Mouse (Mus musculus) liver, embryonic 15.5 days (tissue): ENCODE data around the gene Lmo4. TPM values are rescaled to one million over a fixed set of nuclear protein-coding genes. Genes with fewer than 3 reads are reported as not detected.

Source experiments
- ATAC-seq: fragments of 200-750 bp; cut with Nextera tagmentation; 2 replicates; pipeline ENCODE4 v1.8.0; 2017; ENCODE audit warnings: moderate number of reproducible peaks, mild to moderate bottlenecking, moderate library complexity; ENCODE audit not compliant: insufficient read depth
- H3K27ac ChIP-seq: fragments of 300-500 bp; sonication (generic); replicated peaks from 2 replicates; pipeline ENCODE4 v1.5.1; 2015; ENCODE audit warnings: mild to moderate bottlenecking, inconsistent platforms
- H3K27me3 ChIP-seq: fragments of 300-500 bp; sonication (generic); 2 replicates; pipeline ENCODE4 v1.6.1; 2015; ENCODE audit warnings: mild to moderate bottlenecking, inconsistent platforms
- H3K36me3 ChIP-seq: fragments of 300-500 bp; sonication (generic); replicated peaks from 2 replicates; pipeline ENCODE4 v1.6.1; 2015; ENCODE audit warnings: moderate library complexity, mild to moderate bottlenecking, inconsistent platforms
- H3K4me1 ChIP-seq: fragments of 300-500 bp; sonication (generic); replicated peaks from 2 replicates; pipeline ENCODE4 v1.6.1; 2015; ENCODE audit warnings: inconsistent platforms
- H3K4me2 ChIP-seq: fragments of 300-500 bp; sonication (generic); 2 replicates; pipeline ENCODE4 v1.6.1; 2015; ENCODE audit warnings: moderate library complexity, mild to moderate bottlenecking, inconsistent platforms
- H3K4me3 ChIP-seq: fragments of 300-500 bp; sonication (generic); replicated peaks from 2 replicates; pipeline ENCODE4 v1.5.1; 2015; ENCODE audit warnings: mild to moderate bottlenecking, inconsistent platforms
- H3K9ac ChIP-seq: fragments of 300-500 bp; sonication (generic); 2 replicates; pipeline ENCODE4 v1.6.1; 2015; ENCODE audit warnings: moderate library complexity, mild to moderate bottlenecking, inconsistent platforms
- H3K9me3 ChIP-seq: fragments of 300-500 bp; sonication (generic); replicated peaks from 2 replicates; pipeline ENCODE4 v1.6.1; 2016; ENCODE audit warnings: inconsistent platforms
- WGBS: fragments of 180-500 bp; shearing (Covaris S2); methylation state at CpG from one replicate; pipeline ENCODE4 v1.1.7; 2015; ENCODE audit warnings: mixed read lengths; ENCODE audit not compliant: insufficient replicate concordance; 5-methylcytosine and 5-hydroxymethylcytosine counted together
- polyA plus RNA-seq: library from polyadenylated mRNA; unstranded; fragments of >200 nt; fragmentation: Nextera tagmentation; extraction: Ambion mirVana; gene quantifications from 2 replicates; pipeline ENCODE4 v1.2.1, GENCODE M21; 2015

Lmo4 gene
- polyA plus RNA-seq, 1 experiment from 2014 or later, result 12.8 TPM

DNA sequence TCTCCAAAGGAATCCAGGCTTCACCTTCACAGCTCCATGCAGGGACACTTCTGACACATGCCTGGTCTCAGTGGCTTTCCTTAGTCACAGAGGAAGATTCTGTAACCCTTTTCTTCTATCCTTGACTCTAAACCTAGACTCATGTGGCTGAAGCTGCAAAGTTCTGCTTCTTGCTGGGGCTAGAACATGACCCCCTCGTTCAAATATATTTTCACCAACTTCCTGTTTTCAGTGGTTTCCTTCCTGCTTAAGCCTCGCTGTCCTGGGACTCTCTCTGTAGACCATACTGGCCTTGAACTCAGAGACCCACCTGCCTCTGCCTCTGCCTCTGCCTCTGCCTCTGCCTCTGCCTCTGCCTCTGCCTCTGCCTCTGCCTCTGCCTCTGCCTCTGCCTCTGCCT is 34.5 kb downstream of the Lmo4 start:
- H3K27me3 ChIP-seq, result no peaks in the 10 kb centered on the region
- no peak overlapping the region for H3K4me2 ChIP-seq
- ATAC-seq, result no peak
- no peak overlapping the region for H3K4me3 ChIP-seq
- H3K27ac ChIP-seq, result no peak overlapping the region
- no peaks in the 10 kb centered on the region for H3K36me3 ChIP-seq
- WGBS, result 21% methylated on average over 2 of the region's 2 CpGs
- no peaks in the 10 kb centered on the region for H3K4me1 ChIP-seq
- H3K9ac ChIP-seq, result no peak overlapping the region
- H3K9me3 ChIP-seq, result no peaks in the 10 kb centered on the region

DNA sequence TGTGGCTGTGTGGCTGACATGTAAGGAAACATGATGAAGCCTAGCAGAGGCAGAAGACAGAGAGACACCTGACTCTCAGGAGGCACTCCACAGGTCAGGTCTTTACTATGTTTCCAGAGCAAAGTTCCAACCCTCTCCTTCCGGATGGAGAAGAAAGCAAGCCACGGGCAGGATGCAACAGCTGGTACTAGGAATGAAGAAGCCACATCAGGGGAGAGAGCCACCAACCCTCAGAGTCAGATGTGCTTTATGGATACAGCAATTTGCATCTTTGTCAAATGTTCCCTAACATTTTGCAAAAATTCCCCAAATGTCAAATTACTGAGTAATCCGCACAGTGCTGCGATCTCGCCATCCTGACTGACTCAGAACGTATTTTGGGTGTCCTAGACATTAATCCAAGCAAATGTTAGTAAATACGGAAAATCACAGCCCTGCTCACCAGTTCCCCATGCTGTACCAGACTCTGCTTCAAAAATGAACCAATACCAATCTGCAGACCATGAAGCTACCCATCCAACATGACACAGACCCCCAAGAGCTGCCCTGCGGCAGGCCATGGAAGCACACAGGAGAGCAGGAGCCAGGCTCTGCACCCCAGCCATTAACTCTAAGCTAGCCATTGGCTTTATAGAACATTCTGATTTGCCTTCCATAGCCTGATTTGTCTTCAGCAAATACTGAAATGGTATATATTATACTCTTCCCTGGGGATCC is 38.4 kb downstream of the Lmo4 start:
- no peak overlapping the region for H3K4me3 ChIP-seq
- no peaks in the 10 kb centered on the region for H3K4me1 ChIP-seq
- no peak for ATAC-seq
- H3K36me3 ChIP-seq, result no peaks in the 10 kb centered on the region
- H3K27ac ChIP-seq, result no peak overlapping the region
- H3K27me3 ChIP-seq, result no peaks in the 10 kb centered on the region
- H3K9me3 ChIP-seq, result no peaks in the 10 kb centered on the region
- WGBS, result 73% methylated on average over 8 of the region's 8 CpGs
- no peak overlapping the region for H3K9ac ChIP-seq
- H3K4me2 ChIP-seq, result no peak overlapping the region

DNA sequence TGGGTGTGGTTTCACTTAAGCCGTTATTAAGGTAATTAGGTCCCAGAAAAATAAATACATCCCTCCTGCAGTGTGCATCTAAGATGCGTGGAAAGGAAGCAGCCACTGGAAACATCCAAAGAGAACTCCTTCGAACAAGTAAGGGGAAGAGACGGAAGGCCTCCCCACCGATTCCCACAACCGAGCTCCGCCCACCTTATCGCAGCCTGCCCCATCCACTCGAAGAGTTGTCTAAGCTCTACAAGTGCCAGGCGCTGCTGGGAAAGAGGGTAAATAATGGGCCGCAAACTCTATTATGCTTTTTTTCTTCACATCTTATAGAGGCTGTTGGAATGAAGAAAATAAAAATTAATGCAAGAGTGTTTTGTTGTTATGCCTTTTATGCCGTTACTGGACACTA is 39.6 kb downstream of the Lmo4 start:
- Histone ChIP-seq H3K27ac (no peak overlapping the region), H3K9ac (no peak overlapping the region), H3K9me3 (no peaks in the 10 kb centered on the region), H3K4me3 (no peak overlapping the region), H3K27me3 (no peaks in the 10 kb centered on the region), H3K4me2 (no peak overlapping the region), H3K4me1 (no peaks in the 10 kb centered on the region), H3K36me3 (no peaks in the 10 kb centered on the region)
- WGBS, result 70% methylated on average over 12 of the region's 12 CpGs
- ATAC-seq, result no peak

DNA sequence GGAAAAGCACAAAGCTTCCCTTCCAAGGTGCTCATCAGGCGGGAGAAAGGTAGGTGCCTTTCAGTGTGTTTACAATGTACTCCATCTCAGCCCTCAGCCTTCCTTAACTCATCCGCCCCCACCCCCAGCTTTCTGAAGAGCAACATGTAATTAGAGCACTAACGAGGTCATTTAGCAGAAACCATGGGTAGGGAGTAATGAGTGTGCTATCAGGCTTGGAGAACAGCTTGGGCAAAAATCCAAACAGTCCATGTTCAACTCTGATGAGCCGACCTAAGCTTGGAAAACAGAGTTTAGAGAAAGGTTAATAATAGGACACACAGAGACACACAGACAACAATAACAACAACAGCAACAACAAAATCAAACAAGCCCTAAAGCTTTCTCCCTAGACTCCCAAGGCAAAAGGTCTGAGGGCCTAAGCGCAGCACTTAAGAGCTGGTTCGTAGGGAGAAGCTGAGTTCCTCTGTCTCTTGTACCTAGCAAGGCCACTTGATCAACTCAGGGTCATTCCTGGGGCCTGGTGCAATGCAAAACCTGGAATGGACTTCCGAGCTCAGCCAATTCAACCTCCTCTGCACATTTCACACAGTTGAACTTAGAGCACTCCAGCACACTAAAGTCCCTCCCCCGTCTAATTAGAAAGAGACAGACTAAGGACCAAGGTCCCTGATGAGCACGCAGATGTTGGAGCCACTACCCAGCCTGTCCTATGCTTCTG is 40.2 kb downstream of the Lmo4 start:
- no peak overlapping the region for H3K4me2 ChIP-seq
- no peak overlapping the region for H3K4me3 ChIP-seq
- no peak overlapping the region for H3K9ac ChIP-seq
- ATAC-seq, result no peak
- no peaks in the 10 kb centered on the region for H3K4me1 ChIP-seq
- no peaks in the 10 kb centered on the region for H3K27me3 ChIP-seq
- no peaks in the 10 kb centered on the region for H3K36me3 ChIP-seq
- no peak overlapping the region for H3K27ac ChIP-seq
- no peaks in the 10 kb centered on the region for H3K9me3 ChIP-seq
- WGBS, result 63% methylated on average over 9 of the region's 9 CpGs

DNA sequence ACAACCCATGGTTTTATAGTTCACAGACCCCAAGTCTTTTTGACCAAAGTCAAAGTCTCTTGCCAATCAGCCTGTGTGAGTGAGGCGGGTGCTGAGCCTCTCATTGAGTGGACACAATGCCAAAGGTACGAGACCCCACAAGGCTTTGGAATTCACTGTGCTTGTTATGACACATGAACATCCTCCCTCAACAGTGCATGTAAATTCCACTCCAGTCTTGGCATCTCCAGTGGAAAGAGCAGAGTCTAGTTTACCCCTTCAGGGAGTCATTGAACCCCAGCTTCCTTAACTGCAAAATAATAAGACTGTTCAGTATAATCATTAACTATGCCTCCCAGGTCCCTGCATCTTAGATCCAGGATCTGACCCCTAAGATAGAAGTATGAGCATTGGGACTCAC is 41.3 kb downstream of the Lmo4 start:
- ATAC-seq, result no peak

DNA sequence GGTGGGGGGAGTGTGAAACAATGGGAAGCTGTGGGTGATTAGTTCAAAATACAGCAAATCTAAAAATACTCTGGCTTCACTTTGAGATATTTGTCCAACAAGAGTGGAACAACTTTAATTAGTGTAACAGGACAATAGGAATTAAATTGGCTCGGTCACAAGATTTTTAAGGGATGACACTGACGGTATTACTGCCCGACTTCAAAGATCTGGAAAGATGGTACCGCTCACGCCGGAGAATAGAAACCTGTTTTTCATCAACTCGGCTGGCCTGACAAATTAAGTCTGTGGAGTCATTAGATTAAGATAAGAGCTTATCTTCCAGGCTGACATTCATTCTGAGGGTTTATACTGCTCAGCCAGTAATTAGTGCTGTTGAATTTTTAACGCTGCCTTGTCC is 42.9 kb downstream of the Lmo4 start:
- Histone ChIP-seq H3K4me1 (no peaks in the 10 kb centered on the region), H3K4me3 (no peak overlapping the region), H3K27ac (no peak overlapping the region), H3K9ac (no peak overlapping the region), H3K36me3 (no peaks in the 10 kb centered on the region), H3K4me2 (no peak overlapping the region), H3K27me3 (no peaks in the 10 kb centered on the region), H3K9me3 (no peaks in the 10 kb centered on the region)
- ATAC-seq, result no peak
- 64% methylated on average over 8 of the region's 8 CpGs for WGBS

More for the DNA sequence above, 41.3 kb downstream of the Lmo4 start:
- Histone ChIP-seq H3K4me3 (no peak overlapping the region), H3K9ac (no peak overlapping the region), H3K4me1 (no peaks in the 10 kb centered on the region), H3K36me3 (no peaks in the 10 kb centered on the region), H3K4me2 (no peak overlapping the region), H3K27ac (no peak overlapping the region), H3K9me3 (no peaks in the 10 kb centered on the region), H3K27me3 (no peaks in the 10 kb centered on the region)
- WGBS, result 76% methylated on average over 2 of the region's 2 CpGs

DNA sequence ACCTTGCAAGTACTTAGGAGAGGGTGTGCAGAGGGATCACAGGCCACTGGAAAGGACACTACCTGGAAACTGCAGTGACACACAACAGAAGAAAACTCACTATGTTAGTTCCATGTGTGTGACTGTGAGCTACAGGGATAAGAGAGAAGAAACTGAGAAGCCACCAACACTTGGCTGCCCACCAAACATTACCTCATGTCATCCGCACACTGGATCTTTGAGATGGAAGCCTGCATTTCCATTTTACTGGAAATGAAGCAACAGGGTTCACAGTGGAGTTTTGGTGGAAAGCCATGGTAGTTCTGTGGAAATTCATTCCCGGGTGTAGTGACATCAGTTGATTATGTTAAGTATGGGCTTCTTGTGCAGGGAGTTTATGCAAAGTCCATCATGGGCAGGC is 43.8 kb downstream of the Lmo4 start:
- Histone ChIP-seq H3K4me2 (no peak overlapping the region), H3K36me3 (no peaks in the 10 kb centered on the region), H3K27me3 (no peaks in the 10 kb centered on the region), H3K27ac (no peak overlapping the region), H3K4me3 (no peak overlapping the region), H3K4me1 (no peaks in the 10 kb centered on the region), H3K9me3 (no peaks in the 10 kb centered on the region), H3K9ac (no peak overlapping the region)
- no peak for ATAC-seq
- WGBS, result 59% methylated on average over 2 of the region's 2 CpGs

DNA sequence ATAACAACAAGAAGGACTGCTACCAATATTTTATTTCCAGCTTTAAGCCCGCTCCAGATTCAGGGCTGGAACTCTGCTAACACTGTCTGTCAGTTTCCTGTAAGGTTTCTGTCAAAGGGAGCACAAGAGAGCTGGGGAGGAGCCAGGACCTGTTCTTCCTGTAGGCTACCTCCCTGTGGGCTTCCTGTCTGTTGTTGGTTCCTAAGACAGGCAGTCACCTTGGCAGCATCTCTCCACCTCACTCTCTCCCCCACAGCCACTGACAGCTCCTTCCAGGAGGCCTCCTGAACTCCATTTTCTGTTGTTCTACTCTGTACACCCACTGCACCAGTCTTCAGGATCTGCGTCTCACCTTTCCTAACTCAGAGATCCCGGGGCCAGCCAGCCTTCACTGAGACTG is 49.3 kb downstream of the Lmo4 start:
- ATAC-seq, result no peak
- no peak overlapping the region for H3K4me2 ChIP-seq
- H3K27me3 ChIP-seq, result no peaks in the 10 kb centered on the region
- no peak overlapping the region for H3K9ac ChIP-seq
- WGBS, result 59% methylated on average over 3 of the region's 3 CpGs
- no peak overlapping the region for H3K4me3 ChIP-seq
- H3K27ac ChIP-seq, result no peak overlapping the region
- no peaks in the 10 kb centered on the region for H3K9me3 ChIP-seq
- no peaks in the 10 kb centered on the region for H3K36me3 ChIP-seq
- no peaks in the 10 kb centered on the region for H3K4me1 ChIP-seq

DNA sequence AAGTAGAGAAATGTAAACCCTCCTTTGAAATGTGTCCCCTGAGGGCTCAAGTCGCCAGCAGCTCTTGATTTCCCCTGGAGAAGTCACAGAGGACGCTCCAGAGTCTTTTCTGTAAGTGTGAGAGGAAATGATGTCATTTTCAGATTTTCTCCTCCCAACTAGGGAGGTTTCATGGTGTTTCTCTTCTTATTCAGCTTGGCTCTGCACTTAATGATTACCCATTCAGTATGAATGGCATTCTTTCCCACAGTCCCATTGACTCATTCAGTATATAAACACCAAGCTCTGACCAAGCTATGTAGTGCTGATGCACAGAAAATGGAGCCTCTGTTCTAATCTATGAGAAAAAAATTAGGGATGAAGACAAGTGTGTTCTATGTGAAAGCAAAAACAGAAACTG is 51.6 kb downstream of the Lmo4 start:
- 35% methylated on average over 2 of the region's 2 CpGs for WGBS

DNA sequence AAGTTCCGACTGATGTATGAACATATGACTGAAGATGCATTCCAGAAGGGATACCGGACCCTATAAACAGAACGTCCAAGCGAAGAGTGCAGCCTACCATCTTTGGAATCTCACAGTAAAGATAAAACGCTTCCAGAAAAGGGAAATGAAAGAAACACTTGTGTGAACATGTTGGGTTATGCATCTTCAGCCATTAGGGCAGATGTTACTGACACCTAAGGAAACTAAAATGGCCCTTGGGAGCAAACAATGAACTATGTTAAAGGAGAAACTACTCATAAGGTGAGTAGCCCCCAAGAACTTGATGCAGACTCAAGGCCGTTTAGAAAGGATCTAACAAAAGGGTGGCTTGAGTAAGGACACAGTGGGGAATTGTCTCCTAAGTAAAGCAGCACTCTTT is 54.0 kb downstream of the Lmo4 start:
- no peak overlapping the region for H3K27ac ChIP-seq
- 63% methylated on average over 6 of the region's 6 CpGs for WGBS
- no peaks in the 10 kb centered on the region for H3K4me1 ChIP-seq
- H3K9me3 ChIP-seq, result no peaks in the 10 kb centered on the region
- H3K4me2 ChIP-seq, result no peak overlapping the region
- H3K4me3 ChIP-seq, result no peak overlapping the region
- no peak for ATAC-seq
- H3K9ac ChIP-seq, result no peak overlapping the region
- H3K36me3 ChIP-seq, result no peaks in the 10 kb centered on the region
- no peaks in the 10 kb centered on the region for H3K27me3 ChIP-seq

More for the DNA sequence above, 51.6 kb downstream of the Lmo4 start:
- no peaks in the 10 kb centered on the region for H3K9me3 ChIP-seq
- H3K36me3 ChIP-seq, result no peaks in the 10 kb centered on the region
- no peak overlapping the region for H3K27ac ChIP-seq
- no peak overlapping the region for H3K9ac ChIP-seq
- no peaks in the 10 kb centered on the region for H3K27me3 ChIP-seq
- no peak for ATAC-seq
- H3K4me2 ChIP-seq, result no peak overlapping the region
- H3K4me1 ChIP-seq, result no peaks in the 10 kb centered on the region
- H3K4me3 ChIP-seq, result no peak overlapping the region

DNA sequence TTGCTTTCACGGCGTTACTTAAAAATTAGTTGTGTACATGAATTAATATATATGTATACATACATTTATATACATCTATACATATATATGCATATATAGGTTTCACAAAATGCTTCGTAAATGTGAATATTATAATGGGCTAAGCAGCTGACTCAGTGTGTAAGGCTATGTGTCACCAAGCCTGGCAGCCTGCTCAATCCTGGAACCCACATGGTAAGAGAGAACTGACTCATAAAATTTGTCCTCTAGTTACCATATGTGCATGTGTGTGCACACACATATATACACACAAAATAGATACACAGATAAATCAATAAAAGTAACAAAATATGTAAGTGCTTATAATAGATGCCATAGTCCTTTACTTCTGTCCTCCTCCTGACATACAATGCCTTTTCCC is 56.8 kb downstream of the Lmo4 start:
- Histone ChIP-seq H3K4me1 (no peaks in the 10 kb centered on the region), H3K9me3 (no peaks in the 10 kb centered on the region), H3K27me3 (no peaks in the 10 kb centered on the region), H3K36me3 (no peaks in the 10 kb centered on the region), H3K4me2 (no peak overlapping the region), H3K27ac (no peak overlapping the region), H3K9ac (no peak overlapping the region), H3K4me3 (no peak overlapping the region)
- WGBS, result 70% methylated on average over 3 of the region's 3 CpGs
- ATAC-seq, result no peak

DNA sequence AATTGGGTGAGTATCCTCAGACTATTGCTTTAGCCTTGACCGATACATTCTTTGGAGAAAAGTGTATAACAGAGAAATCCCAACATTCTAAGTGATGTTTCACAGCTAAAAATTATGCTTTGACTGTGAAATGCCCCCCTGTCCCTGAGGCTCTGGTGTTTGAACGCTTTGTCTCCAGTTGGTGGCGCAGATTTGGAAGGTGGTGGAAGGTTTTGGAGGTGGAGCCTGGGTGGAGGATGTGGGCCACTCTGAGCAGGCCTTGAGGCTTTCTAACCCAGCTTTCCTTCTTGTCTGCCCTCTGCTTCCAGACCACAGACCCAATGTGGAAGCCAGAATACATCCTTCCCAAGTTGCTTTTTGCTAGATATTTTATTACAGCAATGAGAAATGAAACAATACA is 57.8 kb downstream of the Lmo4 start:
- Histone ChIP-seq H3K27me3 (no peaks in the 10 kb centered on the region), H3K4me3 (no peak overlapping the region), H3K4me2 (no peak overlapping the region), H3K4me1 (no peaks in the 10 kb centered on the region), H3K9ac (no peak overlapping the region), H3K36me3 (no peaks in the 10 kb centered on the region), H3K27ac (no peak overlapping the region), H3K9me3 (no peaks in the 10 kb centered on the region)
- no peak for ATAC-seq
- WGBS, result 61% methylated on average over 3 of the region's 3 CpGs
